Mouse (Mus musculus): ENCODE data around the gene Bicdl1. TPM values are rescaled to one million over a fixed set of nuclear protein-coding genes. Genes with fewer than 3 reads are reported as not detected.
A peak's percentile ranks its signal among the peaks of the same experiment; 100 is the strongest.
"Not testable (repeated sequence)": the region's sequence is repeated elsewhere in the genome, so short reads cannot be mapped to it uniquely, and the experiment has no call there.

Gene Bicdl1
- 100 to 1,000 TPM; 118 to 125 TPM for total RNA-seq (2021)
- long read RNA-seq, experiment 1, transcript Bicdl1-210 (1 exons, 1,620 nt): major isoform, 9 of 31 reads
- long read RNA-seq, experiment 1, partial matches to known transcripts: 2 of 31 reads
- long read RNA-seq, experiment 1, other reads (novel, unspliced or antisense): 14 of 31 reads
- long read RNA-seq, experiment 2, transcript Bicdl1-210 (1 exons, 1,620 nt): major isoform, 7 of 27 reads
- long read RNA-seq, experiment 2, partial matches to known transcripts: 2 of 27 reads
- long read RNA-seq, experiment 2, other reads (novel, unspliced or antisense): 17 of 27 reads

DNA sequence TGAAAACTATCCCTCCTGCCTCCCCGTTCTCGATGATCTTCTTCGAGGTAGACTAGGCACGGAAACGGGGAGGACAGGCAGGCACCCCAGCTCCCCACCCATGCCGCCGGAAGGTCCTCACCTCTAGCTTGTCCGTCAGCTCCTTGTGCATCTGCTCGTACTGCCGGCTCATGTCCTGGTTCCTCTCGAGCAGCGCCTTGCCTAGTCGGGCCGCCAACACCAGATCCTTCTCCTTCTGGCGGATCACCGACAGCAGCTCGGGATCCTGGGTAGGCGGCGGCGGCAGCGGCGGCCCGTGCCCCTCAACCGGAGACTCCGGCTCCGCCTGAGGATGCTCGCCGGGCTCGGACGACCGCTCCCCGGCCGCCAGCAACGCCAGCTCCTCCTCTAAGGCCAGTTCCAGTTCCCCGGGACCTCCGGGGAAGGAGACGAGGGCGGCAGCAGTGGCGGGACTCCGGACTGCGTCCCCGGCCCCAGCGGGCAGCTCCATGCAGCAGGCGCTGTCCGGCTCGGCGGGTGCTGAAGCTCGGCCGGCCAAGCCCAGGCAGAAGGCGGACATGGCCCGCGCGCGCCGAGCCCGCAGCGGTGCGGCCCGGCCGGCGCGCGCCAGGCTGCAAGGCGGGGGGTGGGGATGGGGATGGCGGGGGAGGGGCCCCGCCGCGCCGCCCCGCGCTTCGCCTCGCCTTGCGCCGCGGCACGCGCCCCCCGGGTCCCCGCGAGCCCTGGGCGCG is at the start of gene Bicdl1:
Gene Bicdl1, minus strand, starts transcription at position 621 of the 731 bp plus-strand sequence.
- peak; percentile 58 to 65 for DNase-seq (ENCODE audit: low spot score in 2 of 2)
- intact Hi-C loops (cut with DNase I): loop anchor here (10.0 kb wide), 1 partner anchor 184 kb away; no protein-coding TSS in a partner anchor

DNA sequence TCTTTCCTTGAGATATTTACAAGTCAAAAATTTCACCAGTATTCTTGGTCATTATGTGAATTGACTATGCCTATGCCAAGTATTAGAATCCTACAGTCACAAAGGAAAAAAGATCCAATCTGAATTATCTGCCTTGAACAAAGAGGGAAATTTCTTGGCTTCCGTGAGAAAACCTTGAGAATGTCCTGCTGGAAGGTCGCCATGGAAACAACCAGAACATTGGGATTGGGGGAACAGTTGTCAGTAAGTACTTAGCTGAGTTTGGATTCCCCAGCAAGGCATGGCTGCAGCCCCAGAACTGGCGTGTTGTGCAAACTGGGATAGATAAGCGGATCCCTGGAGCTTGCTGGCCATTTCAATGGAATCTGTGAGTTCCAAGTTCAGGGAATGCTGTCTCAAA is 45.5 kb upstream of the Bicdl1 start:
- DNase-seq (ENCODE audit: low spot score in 2 of 2): no peak
- intact Hi-C loops (cut with DNase I): no loop called here

DNA sequence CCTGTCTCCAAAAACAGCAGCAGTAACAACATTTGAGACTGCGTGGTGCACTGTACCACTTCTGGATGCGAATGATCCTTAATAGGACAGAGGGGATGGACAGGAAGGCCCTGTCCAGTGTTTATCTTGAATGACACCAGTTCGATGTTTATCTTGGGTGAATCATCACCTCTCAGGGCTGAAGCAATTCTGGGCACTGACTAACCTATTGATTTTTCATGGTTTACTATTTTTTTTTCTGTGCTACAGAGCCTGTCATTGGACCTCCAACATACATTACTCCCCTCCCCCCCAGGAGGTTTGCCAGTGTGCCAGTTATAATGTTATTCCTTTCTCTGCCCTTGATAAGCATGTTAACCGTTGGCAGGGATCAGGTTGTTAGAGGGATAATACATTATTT is 43.9 kb upstream of the Bicdl1 start:
- intact Hi-C loops (cut with DNase I): no loop called here
- DNase-seq (ENCODE audit: low spot score in 2 of 2): no peak

DNA sequence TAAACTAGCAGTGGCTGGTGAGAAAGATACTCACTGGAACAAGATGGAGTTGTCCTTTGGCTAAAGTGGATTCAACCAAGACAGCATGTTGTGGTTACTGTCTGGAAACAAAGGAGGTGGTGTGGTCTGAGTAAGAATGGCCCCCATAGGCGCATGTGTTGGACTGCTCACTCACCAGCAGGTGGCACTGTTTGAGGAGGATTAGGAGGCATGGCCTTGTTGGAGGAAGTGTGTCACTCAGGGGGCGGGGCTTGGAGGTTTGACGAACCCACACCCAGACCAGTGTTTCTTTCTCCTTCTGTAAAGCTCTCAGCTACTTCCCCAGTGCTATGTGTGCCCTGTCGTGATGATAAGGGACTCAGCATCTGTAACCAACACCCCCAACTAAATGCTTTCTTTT is 38.6 kb upstream of the Bicdl1 start:
- intact Hi-C loops (cut with DNase I): no loop called here
- no peak for DNase-seq (ENCODE audit: low spot score in 2 of 2)

DNA sequence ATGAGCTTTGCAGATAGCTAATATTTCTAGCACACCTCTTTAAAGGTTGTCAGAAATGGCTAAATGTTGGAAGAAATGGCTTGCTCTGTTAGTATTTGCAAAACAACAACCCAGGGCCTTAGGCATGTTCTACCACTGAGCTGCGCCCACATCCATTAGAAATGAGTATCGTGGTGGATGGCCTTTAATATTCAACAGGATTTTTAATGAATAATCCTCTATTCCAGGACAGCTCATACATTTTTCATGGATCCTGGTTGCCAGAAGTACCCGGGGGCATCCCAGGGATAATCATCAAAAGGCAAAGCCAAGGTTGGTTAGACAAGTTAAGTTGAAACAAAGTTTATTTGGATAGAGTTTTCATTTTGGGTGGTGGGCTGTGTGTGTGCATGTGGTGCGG is 37.7 kb upstream of the Bicdl1 start:
- intact Hi-C loops (cut with DNase I): no loop called here
- no peak for DNase-seq (ENCODE audit: low spot score in 2 of 2)

DNA sequence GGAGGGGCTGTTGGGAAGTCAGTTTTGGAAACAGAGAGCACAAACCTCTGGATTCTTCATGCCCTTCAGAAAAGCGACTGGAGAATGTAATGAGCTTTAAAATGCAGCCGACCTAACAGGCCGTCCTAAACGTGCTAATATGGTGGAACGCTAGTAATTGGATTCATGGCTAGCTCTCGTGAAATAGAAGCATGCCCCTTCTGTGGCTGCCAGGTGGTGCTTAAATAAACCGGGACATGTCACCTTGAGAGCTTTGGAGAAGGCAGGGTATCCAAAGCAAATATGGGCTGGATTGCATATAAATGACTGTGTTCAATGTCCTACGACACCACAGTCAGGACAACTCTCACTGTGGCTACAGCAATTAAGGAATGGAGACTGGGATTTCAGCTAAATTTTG is 35.4 kb upstream of the Bicdl1 start:
- intact Hi-C loops (cut with DNase I): no loop called here
- no peak for DNase-seq (ENCODE audit: low spot score in 2 of 2)

DNA sequence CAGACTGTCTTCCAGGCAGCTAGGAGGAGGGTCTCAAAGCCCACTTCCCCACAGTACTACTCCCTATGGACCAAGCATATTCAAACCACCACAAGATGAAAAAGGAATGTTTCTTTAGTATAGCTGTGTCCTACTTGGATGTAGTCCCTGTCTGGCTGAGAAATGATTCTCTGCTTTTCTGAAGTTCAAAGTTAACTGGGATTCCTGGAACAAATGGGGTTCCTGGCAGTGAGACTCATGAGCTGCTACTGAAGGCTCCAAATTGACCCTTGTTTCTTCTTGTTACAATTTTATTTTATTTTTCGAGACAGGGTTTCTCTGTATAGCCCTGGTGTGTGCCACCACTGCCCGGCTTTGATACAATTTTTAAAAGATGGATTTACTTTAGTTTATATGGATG is 32.6 kb upstream of the Bicdl1 start:
- intact Hi-C loops (cut with DNase I): loop anchor here (5.0 kb wide), 1 partner anchor 53 kb away; no protein-coding TSS in a partner anchor
- no peak for DNase-seq (ENCODE audit: low spot score in 2 of 2)

DNA sequence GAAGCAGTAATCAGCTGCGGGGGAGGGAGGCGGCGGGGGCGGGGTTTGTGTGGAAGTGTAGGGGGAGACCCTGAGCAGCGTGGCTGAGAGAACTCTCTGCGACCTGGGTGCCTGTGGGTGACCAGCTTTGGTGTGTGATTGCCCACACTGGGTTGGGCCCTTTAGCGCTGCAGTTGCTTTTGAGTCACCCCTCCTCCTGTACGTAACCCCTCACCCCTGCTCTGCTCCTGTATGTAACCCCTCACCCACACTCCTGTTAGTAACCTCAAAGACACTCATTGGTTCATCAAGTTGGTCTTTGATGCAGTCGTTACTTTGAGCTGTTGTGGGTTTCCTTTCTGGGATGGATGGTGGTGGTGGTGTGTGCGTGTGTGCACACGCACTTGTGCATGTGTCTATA is 29.5 kb upstream of the Bicdl1 start:
- DNase-seq (ENCODE audit: low spot score in 2 of 2): no peak
- intact Hi-C loops (cut with DNase I): loop anchor here (5.0 kb wide), 1 partner anchor 56 kb away; no protein-coding TSS in a partner anchor

DNA sequence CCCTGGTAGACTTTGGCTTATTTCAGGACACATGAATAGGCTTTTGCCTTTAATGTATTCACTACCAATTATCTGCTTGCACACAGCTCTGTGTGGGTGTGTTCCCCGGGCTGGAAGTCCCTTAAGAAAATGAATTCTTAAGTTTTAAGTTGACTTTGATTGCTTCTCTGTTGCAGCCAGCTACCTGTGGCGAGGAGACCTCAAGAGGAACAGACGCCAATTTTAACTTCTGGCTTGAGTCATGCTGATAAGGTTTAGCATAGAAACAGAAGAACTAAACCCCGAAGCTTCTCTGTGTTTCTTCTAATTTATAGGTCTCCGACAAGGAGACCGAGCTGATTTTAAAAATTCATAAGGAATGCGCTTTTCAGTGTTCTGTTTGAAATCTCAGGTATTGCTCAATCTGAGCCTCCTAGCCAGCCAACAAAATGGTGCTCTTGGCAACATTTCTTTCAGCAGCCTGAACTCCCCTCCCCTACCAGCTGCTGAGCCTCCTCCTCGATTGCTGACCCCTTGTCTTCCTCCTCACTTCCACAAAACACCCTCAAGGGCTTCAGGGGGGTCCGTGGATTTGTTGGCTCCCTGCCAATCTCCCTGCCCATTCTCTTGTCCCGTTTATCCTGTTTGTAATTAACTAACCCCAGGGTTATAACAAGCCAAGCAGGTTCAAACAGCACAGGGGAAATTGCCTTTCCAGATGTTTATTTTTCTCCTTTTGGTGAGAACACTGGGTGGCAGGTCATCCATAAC is 27.2 kb upstream of the Bicdl1 start:
- intact Hi-C loops (cut with DNase I): no loop called here
- DNase-seq (ENCODE audit: low spot score in 2 of 2): no peak

DNA sequence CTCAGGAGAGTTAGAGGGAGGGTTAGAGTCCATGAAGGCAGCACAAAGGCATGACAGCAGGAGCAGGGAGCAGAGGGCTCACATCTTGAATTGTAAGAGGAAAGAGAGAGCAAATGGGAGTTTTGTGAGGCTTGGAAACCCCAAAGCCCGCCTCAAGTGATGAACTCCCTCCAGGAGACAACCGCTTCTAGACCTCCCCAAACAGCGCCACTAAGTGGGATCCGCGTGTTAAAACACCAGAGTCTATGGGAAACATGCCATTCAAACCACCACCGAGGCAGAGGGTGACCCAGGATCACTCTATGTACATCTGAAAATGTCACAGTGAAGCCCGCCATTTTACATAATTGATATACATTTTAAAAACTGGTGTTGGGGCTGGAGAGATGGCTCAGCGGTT is 26.1 kb upstream of the Bicdl1 start:
- DNase-seq (ENCODE audit: low spot score in 2 of 2): no peak
- intact Hi-C loops (cut with DNase I): no loop called here

DNA sequence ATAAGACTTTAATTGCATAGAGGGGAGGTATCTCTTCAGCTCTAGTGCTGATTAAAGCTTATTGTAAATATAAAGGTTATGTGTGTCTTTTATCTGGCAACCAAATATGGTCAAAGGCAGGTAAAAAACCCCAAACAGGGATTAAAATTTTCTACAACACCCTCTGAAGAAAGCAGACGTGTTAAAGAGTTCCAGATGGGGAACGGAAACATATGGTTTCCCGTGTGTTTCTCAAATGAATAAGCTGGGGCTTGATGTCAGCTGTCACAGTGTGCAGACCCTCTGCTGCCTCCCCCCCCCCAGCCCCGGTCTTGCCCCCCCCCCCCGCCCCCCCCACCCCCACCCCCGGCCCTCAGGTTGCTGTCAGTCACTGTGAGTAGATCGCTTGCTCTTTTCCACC is 24.1 kb upstream of the Bicdl1 start:
- intact Hi-C loops (cut with DNase I): no loop called here
- DNase-seq (ENCODE audit: low spot score in 2 of 2): no peak

DNA sequence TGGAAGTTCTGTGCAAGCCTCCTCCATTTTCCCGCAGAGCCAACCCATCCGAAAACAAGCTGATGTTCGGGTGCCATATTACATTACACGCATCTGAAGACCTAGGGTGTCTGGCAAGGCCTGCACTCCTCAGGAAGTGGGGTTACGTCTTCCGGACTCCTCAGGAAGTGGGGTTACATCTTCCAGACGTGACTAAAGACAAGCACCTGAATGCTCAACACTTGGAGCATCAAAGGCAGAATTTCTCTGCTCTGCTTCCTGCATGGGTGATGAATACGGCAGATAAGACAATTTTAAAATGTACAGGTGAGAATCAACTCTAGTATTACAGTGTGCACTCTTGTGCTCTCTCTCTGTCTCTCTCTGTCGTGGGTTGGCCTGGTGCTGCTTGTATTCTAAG is 23.4 kb upstream of the Bicdl1 start:
- intact Hi-C loops (cut with DNase I): no loop called here
- DNase-seq (ENCODE audit: low spot score in 2 of 2): no peak

DNA sequence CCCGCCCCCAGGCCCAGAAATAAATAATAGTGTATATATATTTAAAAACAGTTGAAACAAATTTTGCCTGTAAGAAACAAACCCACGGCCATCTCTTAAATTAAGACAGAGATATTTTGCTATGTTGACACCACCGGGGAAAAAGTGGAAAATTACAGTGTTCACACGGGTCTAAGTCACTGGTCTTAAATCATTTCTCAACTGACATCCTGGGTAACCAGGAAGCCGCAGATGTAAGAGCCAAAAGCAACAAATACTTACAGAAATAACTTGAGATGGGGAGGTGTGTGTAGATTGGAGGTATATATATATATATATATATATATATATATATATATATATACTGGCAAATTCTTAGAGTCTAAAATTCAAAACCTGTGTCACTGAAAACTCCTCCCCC is 21.5 kb upstream of the Bicdl1 start:
- intact Hi-C loops (cut with DNase I): no loop called here
- no peak for DNase-seq (ENCODE audit: low spot score in 2 of 2)

DNA sequence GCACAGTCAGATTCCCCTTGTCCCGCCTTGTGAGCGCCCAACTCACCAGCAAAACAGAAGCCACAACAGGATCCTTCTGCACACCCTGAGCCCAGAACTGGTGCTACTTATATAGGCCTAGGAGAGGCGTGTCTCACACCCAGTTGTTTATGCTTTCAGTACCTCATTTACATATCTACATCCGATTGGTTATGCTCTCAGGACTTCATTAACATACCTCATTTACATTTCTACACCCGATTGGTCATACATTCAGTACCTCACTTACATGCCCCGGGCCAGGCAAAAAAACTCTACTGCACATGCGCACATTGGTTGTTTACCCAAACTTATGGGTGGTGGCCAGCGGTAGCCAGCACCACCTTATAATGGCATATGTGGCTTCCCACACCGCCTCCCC is 20.5 kb upstream of the Bicdl1 start:
- DNase-seq (ENCODE audit: low spot score in 2 of 2); intact Hi-C loops (cut with DNase I): not testable (repeated sequence)

DNA sequence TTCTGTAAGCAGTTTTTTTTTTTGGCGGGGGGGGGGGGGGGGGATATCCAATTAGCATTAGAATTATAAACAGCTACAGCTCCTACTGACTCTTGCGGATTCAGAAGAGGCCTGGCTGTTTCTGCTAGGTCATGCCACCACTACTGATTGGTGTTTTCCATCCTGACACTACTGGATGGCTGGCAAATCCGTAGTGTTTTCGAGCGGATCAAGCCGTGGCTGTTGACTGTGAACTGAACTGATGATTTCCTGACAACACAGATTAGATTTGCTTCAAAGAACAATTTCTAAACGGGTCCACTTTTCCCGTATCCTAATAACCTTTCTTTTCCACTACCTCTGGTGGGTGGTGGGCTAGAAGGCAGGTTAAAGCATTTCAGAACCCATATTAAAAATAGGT is 16.9 kb upstream of the Bicdl1 start:
- intact Hi-C loops (cut with DNase I): no loop called here

DNA sequence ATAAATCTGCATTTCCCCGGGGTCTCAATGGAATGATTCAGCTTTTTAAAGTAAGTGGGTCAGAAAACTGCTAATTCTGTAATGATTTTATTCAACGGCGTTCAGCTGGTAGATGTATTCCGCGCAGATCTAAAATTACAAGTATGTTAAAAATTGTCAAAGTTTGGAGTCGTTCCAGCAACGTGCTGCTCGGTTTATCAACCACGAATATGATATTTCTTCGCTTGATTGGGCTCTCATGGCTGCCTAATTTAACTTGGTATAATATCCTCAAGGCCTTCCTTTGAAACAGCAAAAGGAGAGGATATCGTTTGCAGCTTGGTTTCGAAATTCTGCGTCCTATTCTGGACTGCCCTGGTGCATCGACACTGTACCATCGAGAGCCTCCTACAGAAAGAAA is 13.9 kb upstream of the Bicdl1 start:
- intact Hi-C loops (cut with DNase I): no loop called here
- peak; percentile 31 to 46 for DNase-seq (ENCODE audit: low spot score in 2 of 2)

More for the DNA sequence above, 16.9 kb upstream of the Bicdl1 start:
- DNase-seq (ENCODE audit: low spot score in 2 of 2): no peak

DNA sequence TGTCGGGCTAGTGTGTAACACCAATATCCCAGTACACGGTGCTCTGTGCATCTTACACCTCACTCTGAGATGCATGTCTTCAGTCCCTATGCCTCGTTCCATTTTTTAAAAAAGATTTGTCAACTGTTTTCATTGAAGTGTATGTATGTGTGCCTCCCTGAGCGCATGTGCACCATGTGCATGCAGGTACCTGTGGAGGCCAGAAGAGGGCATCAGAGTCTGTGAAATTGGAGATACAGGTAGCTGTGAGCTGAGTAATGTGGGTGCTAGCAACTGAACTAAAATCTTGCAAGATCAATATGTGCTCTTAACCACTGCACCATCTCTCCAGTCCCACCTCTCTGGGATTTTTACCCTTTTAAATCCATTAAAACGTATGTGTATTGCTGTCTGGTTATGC is 6.6 kb upstream of the Bicdl1 start:
- DNase-seq (ENCODE audit: low spot score in 2 of 2): no peak
- intact Hi-C loops (cut with DNase I): loop anchor here (10.0 kb wide), 1 partner anchor 177 kb away; no protein-coding TSS in a partner anchor

DNA sequence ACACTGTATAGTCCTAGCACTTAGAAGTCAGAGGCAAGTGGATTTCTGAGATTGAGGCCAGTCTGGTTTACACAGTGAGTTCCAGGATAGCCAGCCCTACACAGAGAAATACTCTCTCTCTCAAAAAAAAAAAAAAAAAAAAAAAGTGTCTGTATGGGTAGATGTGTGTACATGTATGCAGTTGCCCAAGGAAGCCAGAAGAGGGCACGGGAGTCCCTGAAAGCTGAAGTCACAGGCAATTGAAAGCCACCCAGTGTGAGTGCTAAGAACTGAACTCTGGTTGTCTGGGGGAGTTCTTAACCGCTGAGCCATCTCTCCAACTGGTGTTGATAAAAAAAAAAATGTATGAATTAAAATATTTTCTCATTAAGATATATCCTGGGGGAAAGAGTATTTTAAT is 3.1 kb upstream of the Bicdl1 start:
- intact Hi-C loops (cut with DNase I): loop anchor here (10.0 kb wide), 1 partner anchor 180 kb away; no protein-coding TSS in a partner anchor
- no peak for DNase-seq (ENCODE audit: low spot score in 2 of 2)

DNA sequence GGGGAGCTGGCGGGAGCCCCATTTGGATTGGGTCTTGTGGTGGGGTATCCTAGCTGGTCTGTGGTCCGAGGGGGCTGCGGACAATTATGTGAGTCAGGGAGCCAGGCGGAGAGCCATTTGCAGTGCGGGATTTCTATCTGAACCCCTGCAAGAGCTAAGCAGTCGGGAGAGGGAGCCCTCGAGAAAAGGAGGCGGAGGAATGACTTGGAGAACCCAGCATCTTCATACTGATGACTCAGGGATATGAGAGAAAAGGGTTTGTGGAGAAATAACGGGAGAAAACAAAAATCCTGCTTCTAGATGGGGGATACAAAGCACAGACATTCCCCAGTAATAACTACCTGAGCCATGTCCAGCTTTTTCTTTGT is 1.4 kb upstream of the Bicdl1 start:
- peak in 1 of 2 experiments; percentile 86 for DNase-seq (ENCODE audit: low spot score in 2 of 2)
- intact Hi-C loops (cut with DNase I): loop anchor here (2.0 to 10.0 kb wide), 2 partner anchors 80 to 182 kb away; no protein-coding TSS in a partner anchor

All from left cerebral cortex, postnatal 14 days (tissue).